Mouse (Mus musculus) forebrain, embryonic 16.5 days (tissue): ENCODE measurements around the gene Uncx. TPM values are rescaled to one million over a fixed set of nuclear protein-coding genes. Genes with fewer than 3 reads are reported as not detected.
"Not testable (repeated sequence)": the region's sequence is repeated elsewhere in the genome, so short reads cannot be mapped to it uniquely, and the experiment has no call there.

Experiments used
- ATAC-seq: fragments of 200-750 bp; cut with Nextera tagmentation; 2 replicates; pipeline ENCODE4 v1.8.0; 2017; ENCODE audit warnings: mild to moderate bottlenecking, moderate library complexity
- H3K27ac ChIP-seq: fragments of 300-500 bp; sonication (generic); 2 replicates; pipeline ENCODE4 v1.5.1; 2014; ENCODE audit warnings: low read length, control low read depth
- H3K27me3 ChIP-seq: fragments of 300-500 bp; sonication (generic); replicated peaks from 2 replicates; pipeline ENCODE4 v1.6.1; 2014; ENCODE audit warnings: low read length; ENCODE audit not compliant: control insufficient read depth, insufficient read depth
- H3K36me3 ChIP-seq: fragments of 300-500 bp; sonication (generic); 2 replicates; pipeline ENCODE4 v1.6.1; 2014; ENCODE audit not compliant: control insufficient read depth, insufficient read depth
- H3K4me1 ChIP-seq: fragments of 300-500 bp; sonication (generic); replicated peaks from 2 replicates; pipeline ENCODE4 v1.6.1; 2014; ENCODE audit warnings: low read length; ENCODE audit not compliant: control insufficient read depth, insufficient read depth
- H3K4me2 ChIP-seq: fragments of 300-500 bp; sonication (generic); 2 replicates; pipeline ENCODE4 v1.6.1; 2014; ENCODE audit warnings: mild to moderate bottlenecking, low read length, control low read depth
- H3K4me3 ChIP-seq: fragments of 300-500 bp; sonication (generic); replicated peaks from 2 replicates; pipeline ENCODE4 v1.5.1; 2014; ENCODE audit warnings: mild to moderate bottlenecking, low read length, control low read depth
- H3K9ac ChIP-seq: fragments of 300-500 bp; sonication (generic); replicated peaks from 2 replicates; pipeline ENCODE4 v1.6.1; 2014; ENCODE audit warnings: low read depth, low read length, control low read depth
- H3K9me3 ChIP-seq: fragments of 300-500 bp; sonication (generic); 2 replicates; pipeline ENCODE4 v1.6.1; 2016; ENCODE audit warnings: low read length; ENCODE audit not compliant: control insufficient read depth
- WGBS: fragments of 180-500 bp; shearing (Covaris S2); extraction: QIAGEN DNeasy Blood & Tissue Kit; methylation state at CpG from one replicate; pipeline ENCODE4 v1.1.7; 2014; 5-methylcytosine and 5-hydroxymethylcytosine counted together
- polyA plus RNA-seq: library from polyadenylated mRNA; unstranded; fragments of >200 nt; fragmentation: Nextera tagmentation; extraction: Ambion mirVana; gene quantifications from 2 replicates; pipeline ENCODE4 v1.2.1, GENCODE M21; 2015

The Uncx gene
- polyA plus RNA-seq, 1 experiment from 2014 or later = 6.4 TPM

DNA sequence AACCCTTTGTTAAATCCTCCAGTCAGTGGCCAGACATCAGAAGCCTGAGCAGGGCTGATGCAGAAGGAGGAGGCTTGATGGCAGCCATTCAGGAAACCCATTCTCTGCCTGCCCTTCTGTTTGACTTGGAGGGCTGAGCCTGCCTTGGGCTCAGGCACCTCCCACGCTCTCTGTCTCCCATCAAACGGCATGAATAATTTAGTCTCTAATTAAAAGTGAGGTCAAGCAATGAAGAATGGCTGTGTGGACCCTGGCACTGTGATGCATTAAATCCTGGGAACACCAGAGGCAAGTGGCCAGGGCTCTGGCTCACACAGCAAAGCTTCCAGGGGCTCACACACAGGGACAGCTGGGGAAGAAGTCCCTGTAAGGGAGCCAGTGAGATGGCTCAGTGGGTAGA lies 24.8 kb downstream of the Uncx start:
- peak; percentile 67; the same call in 1 of the 2 replicates for ATAC-seq
- Histone ChIP-seq H3K9ac (no peak overlapping the region), H3K4me2 (no peak overlapping the region), H3K36me3 (no peaks in the 10 kb centered on the region), H3K4me1 (peaks cover 6% of the 10 kb centered on the region; the same call in 1 of the 2 replicates), H3K4me3 (no peak overlapping the region), H3K27me3 (peaks cover 22% of the 10 kb centered on the region), H3K27ac (no peak overlapping the region), H3K9me3 (no peaks in the 10 kb centered on the region)
- 11% methylated on average over 2 of the region's 2 CpGs for WGBS

DNA sequence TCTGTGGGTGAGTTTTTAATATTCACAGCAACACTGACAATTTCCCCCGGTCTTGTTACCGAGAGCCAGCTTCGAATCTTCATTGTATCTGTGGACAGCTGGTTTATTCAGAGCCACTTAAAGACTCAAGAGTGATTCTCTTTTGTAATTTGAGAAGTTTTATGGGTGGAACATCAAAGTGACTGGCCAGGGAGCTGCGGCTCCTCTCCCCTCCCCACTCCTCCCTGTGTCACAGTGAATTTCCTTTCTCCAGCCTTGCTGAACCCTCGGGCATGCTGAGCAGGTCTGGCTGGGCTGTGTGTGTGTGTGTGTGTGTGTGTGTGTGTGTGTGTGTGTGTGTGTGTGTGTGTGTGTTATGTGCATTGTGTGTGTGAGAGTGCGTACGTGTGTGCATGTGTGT lies 29.2 kb downstream of the Uncx start:
- Histone ChIP-seq H3K4me1 (peaks cover 6% of the 10 kb centered on the region; the same call in 1 of the 2 replicates), H3K36me3 (no peaks in the 10 kb centered on the region), H3K27me3 (no peaks in the 10 kb centered on the region; the same call in 1 of the 2 replicates), H3K27ac (no peak overlapping the region), H3K4me3 (no peak overlapping the region), H3K4me2 (no peak overlapping the region), H3K9me3 (no peaks in the 10 kb centered on the region; the same call in 1 of the 2 replicates), H3K9ac (no peak overlapping the region)
- WGBS = 18% methylated on average over 7 of the region's 7 CpGs
- ATAC-seq = no peak

DNA sequence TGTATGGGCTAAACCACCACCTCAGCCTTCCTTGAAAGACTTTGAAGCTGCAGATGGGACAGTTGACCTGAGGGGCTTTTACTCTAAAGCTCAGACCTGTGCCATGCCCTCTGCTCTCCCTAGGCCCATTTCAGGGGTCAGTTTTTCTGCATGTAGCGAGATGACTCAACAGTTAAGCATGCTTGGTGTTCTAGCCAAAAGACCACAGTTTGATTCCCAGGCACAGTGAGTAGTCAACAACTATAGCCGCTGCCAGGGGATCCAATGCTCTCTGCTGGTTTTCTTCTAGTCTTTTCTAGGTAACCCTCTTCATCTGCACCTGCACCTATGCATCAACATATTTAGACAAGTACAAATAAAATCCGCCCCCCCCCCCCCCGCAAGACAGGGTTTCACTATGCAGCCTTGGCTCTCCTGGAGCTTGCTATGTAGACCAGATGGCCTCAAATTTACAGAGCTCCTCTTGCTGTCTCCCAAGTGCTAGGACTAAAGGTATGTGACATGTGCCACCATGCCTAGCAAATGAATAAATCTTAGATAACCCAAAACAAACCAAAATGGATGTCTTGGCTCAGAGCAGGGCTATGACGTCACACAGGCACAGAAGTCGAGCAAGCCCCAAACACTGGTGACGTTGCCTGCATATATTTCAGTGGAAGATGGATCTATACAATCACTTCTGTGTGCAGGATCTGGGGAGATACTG lies 30.5 kb downstream of the Uncx start:
- H3K4me3 ChIP-seq = no peak overlapping the region
- no peaks in the 10 kb centered on the region for H3K36me3 ChIP-seq
- ATAC-seq = no peak
- no peaks in the 10 kb centered on the region for H3K4me1 ChIP-seq
- no peaks in the 10 kb centered on the region; the same call in 1 of the 2 replicates for H3K27me3 ChIP-seq
- WGBS = 80% methylated on average over 7 of the region's 7 CpGs
- no peak overlapping the region for H3K4me2 ChIP-seq
- no peak overlapping the region for H3K9ac ChIP-seq
- no peaks in the 10 kb centered on the region; the same call in 1 of the 2 replicates for H3K9me3 ChIP-seq
- no peak overlapping the region for H3K27ac ChIP-seq

DNA sequence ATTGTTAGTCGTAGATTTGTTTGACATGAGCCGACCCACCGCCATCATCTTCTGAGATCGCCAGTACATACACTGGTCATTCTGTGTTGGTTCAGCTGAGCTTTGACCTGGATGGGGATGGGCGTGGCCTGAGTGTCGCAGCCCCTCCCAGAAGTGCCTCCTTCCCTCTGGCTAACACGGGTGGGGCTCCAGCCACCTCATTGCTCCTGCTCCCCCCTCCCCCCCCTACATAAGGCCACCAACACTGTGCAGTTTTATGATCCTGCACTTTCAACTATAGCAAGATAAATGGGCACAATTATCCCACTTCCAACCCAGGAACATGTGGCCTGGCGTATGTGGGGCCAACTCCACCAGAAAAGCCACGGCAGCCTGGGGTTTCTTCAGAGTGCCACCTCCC lies 31.8 kb downstream of the Uncx start:
- Histone ChIP-seq H3K27ac (no peak overlapping the region), H3K36me3 (no peaks in the 10 kb centered on the region), H3K27me3 (peaks cover 6% of the 10 kb centered on the region), H3K9ac (no peak overlapping the region), H3K4me3 (no peak overlapping the region), H3K4me2 (no peak overlapping the region), H3K9me3 (no peaks in the 10 kb centered on the region; the same call in 1 of the 2 replicates), H3K4me1 (peaks cover 2% of the 10 kb centered on the region)
- no peak for ATAC-seq
- 78% methylated on average over 9 of the region's 9 CpGs for WGBS

DNA sequence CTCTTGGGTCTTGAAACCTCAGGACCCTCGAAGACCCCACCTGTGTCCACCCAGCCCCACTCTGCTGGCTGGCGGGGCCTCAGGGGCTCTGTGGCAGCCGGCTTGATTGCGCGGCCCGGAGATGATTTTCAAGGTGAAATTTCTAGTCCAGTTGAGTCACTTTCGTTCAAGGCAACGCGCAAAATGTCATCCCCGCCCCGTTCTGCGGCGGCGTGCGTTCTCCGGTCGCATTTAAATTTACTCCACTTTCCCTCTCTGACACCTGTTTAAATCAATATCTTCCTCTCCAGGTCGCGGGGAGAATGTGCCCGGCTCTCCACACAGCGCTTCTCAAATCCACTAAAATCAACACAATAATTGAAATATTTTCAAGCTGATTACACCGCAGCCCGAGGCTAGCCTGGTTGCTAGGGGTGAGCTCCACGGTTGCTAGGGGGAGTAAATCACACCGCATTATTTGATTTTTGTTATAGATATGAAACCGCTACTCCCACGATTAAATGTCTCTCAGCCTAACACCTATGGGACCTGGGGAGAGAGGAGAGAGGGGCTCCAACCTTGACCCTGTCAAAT lies 37.0 kb downstream of the Uncx start:
- no peaks in the 10 kb centered on the region; the same call in 1 of the 2 replicates for H3K9me3 ChIP-seq
- no peak overlapping the region for H3K9ac ChIP-seq
- H3K4me3 ChIP-seq = 0 out of 2 replicates have a peak overlapping the region, but pooled peaks have one; percentile 5
- H3K27ac ChIP-seq = no peak overlapping the region
- 33% methylated on average over 27 of the region's 27 CpGs for WGBS
- H3K36me3 ChIP-seq = no peaks in the 10 kb centered on the region
- H3K4me2 ChIP-seq = peak overlapping the region; percentile 22
- ATAC-seq = 0 out of 2 replicates have a peak, but pooled peaks have one; percentile 32
- peaks cover 22% of the 10 kb centered on the region for H3K4me1 ChIP-seq
- peaks cover 40% of the 10 kb centered on the region for H3K27me3 ChIP-seq

DNA sequence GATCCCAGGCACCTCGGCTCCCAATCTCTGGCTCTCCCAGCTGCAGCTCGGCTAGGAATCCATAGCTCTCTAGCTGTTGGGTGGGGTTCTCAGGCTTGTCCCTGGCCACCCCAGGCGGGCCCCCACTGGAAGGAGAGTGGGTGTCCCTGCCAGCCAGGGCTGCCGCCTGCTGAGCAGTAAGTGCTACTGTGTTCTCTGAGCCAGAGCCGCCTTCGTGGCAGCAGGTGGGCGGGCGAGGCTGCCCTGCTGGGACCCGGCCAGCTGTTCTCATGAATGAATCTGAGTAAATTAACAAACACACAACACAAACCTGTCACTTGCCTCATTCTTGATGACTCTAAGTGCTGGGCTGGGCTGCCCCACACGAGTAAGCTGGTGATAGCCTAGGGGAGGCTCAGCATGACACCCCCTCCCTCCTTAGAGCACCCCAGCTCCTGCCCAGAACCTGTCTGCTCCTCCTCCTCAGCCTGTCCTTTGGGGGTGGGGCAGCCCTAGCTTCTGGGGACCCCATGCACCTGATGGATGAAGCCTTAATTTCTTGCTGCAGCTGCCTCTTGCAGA lies 38.1 kb downstream of the Uncx start:
- Histone ChIP-seq H3K4me2 (no peak overlapping the region), H3K36me3 (no peaks in the 10 kb centered on the region), H3K27ac (no peak overlapping the region), H3K4me1 (peaks cover 27% of the 10 kb centered on the region), H3K9ac (no peak overlapping the region), H3K4me3 (no peak overlapping the region), H3K9me3 (no peaks in the 10 kb centered on the region; the same call in 1 of the 2 replicates), H3K27me3 (peaks cover 48% of the 10 kb centered on the region)
- ATAC-seq = peak; percentile 54
- 2% methylated on average over 10 of the region's 10 CpGs for WGBS

DNA sequence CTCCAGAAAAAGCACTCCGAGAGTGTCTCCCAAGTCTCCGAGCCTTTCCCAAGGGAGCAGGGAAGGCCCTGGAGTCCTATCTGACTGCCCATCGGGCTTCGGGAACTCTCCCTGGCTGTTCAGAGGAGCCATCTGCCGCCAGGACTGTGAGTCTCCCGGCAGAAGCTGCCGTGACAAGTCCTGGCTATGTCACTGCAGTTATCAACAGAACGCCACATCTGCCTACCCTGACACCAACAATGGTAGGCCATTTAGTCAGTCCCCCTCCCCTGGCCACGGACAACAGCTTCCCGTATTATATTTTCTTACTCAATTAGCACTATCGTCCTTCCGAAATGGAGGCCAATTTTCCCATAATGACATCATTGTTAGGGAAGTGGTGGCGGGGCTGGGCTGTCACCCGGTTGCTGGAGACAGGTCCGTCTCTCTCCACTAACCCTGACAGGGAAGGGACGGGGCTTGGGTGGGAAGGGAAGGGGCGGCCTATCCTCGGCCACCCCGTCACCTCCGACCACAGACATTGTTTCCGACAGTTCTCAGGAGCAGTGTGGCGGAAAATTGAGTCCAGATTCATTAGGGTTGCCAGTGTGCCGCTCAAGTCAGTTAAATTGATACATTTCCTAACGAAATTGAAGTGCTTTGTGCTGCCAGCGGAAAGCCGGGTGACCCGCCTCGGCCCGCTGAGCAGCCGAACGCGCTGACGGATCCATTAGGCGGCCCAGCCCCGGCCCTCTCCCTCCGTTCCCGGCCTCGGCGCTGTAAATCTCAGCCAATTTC lies 41.9 kb downstream of the Uncx start:
- Histone ChIP-seq H3K4me1 (peaks cover 25% of the 10 kb centered on the region), H3K9me3 (peaks cover 4% of the 10 kb centered on the region; the same call in 1 of the 2 replicates), H3K9ac (peak overlapping the region; percentile 34), H3K4me2 (peak overlapping the region; percentile 41), H3K27me3 (peaks cover 49% of the 10 kb centered on the region), H3K27ac (no peak overlapping the region), H3K36me3 (no peaks in the 10 kb centered on the region), H3K4me3 (peak overlapping the region; percentile 16)
- 2% methylated on average over 39 of the region's 39 CpGs for WGBS
- ATAC-seq = peak; percentile 50

DNA sequence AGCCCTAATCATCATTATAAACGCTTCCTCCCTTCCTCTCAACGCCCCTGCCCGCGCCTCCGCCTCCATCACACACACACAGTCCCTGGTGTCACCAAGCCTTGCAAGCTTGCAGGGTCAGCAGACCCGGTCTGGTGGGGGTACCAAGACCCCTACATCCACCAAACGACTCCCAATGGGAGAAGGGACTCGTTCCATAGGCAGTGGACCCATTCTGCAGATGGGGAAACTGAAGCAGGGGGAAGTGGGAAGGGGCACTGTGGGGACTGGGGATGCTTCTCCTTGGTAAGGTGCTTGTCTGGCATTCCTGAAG lies 42.4 kb downstream of the Uncx start:
- no peaks in the 10 kb centered on the region for H3K36me3 ChIP-seq
- H3K27ac ChIP-seq = no peak overlapping the region
- 5% methylated on average over 8 of the region's 8 CpGs for WGBS

DNA sequence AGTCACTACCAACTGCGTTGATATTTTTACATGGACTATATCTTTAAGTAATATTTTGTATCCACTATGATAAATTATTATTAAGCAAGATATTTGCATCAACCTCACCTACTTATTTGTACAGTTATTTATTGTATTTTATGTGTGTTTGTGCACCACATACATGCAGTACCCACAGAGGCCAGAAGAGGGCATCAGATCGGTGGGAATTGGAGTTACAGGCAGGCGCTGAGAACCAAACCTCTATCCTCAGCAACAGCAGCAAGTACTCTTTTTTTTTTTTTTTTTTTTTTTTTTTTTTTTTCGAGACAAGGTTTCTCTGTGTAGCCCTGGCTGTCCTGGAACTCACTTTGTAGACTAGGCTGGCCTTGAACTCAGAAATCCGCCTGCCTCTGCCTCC lies 44.2 kb downstream of the Uncx start:
- not testable (repeated sequence) for H3K36me3 ChIP-seq, H3K27ac ChIP-seq, ATAC-seq, H3K4me3 ChIP-seq, H3K4me2 ChIP-seq, H3K9me3 ChIP-seq, H3K9ac ChIP-seq
- 90% methylated on average over 4 of the region's 5 CpGs for WGBS
- Histone ChIP-seq H3K4me1 (peaks cover 11% of the 10 kb centered on the region), H3K27me3 (peaks cover 41% of the 10 kb centered on the region)

More for the DNA sequence above, 42.4 kb downstream of the Uncx start:
- Histone ChIP-seq H3K4me2 (peak overlapping the region; percentile 41), H3K9me3 (peaks cover 4% of the 10 kb centered on the region; the same call in 1 of the 2 replicates), H3K4me1 (peaks cover 19% of the 10 kb centered on the region), H3K27me3 (peaks cover 45% of the 10 kb centered on the region), H3K4me3 (no peak overlapping the region; the same call in none of the 2 replicates), H3K9ac (peak overlapping the region; percentile 34)
- ATAC-seq = 0 out of 2 replicates have a peak, but pooled peaks have one; percentile 23
